Mouse (Mus musculus): ENCODE results near the gene Naif1. TPM values are rescaled to one million over a fixed set of nuclear protein-coding genes. Genes with fewer than 3 reads are reported as not detected.

Gene Naif1
- total and polyA plus RNA-seq, 3 experiments = 2.7 to 6.5 (median 3.5) TPM

DNA sequence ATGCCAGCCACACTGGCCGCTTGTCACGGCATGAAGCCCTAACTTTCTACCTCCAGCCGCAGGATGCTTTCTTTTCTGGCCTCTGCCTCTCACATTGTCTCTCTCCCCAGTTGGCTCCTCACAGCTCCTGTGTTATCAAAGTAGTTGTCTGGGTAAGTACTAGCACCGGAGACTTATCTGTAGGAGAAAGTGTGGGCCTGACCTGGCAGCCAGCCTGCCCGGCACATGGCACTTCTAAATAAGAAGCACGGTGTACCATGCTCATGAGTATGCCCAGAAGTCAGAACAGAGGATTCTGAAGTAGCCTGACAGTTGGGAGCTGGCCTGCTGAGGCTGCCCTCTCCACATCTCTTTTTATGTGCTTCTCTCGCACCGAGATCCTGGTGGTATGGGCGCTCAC, 35.9 kb downstream of the Naif1 start:
- H3K27me3 ChIP-seq (replicated peaks) = no peaks in the 10 kb centered on the region
- no peak overlapping the region for H3K9ac ChIP-seq (ENCODE audit: insufficient read depth, low read depth)
- no peak for DNase-seq (ENCODE audit: extremely low read depth)
- no peak overlapping the region for H3K4me2 ChIP-seq (ENCODE audit: insufficient read depth, low read depth, poor library complexity, severe bottlenecking)
- H3K79me2 ChIP-seq (replicated peaks; ENCODE audit: control insufficient read depth, extremely low read depth, insufficient read depth, poor library complexity, severe bottlenecking) = no peaks in the 10 kb centered on the region
- H3K9me3 ChIP-seq (replicated peaks; ENCODE audit: low read length) = no peaks in the 10 kb centered on the region
- H3K36me3 ChIP-seq (replicated peaks in 1 of 2; ENCODE audit: control insufficient read depth in 1 of 2, insufficient read depth in 1 of 2, low read length in 1 of 2) = no peaks in the 10 kb centered on the region
- TF ChIP-seq GABPA (IDR thresholded peaks at IDR 0.05; ENCODE audit: insufficient replicate concordance, low read depth, low read length) (no peak), POLR2AphosphoS2 (IDR thresholded peaks at IDR 0.05; ENCODE audit: low read depth, low read length) (no peak), CTCF (conservative IDR thresholded peaks at IDR 0.05 in 1 of 2, IDR thresholded peaks at IDR 0.05 in 1 of 2; ENCODE audit: low read depth in 2 of 2, low read length in 2 of 2) (no peak), USF1 (IDR thresholded peaks at IDR 0.05; ENCODE audit: low read depth, low read length) (no peak), TCF12 (IDR thresholded peaks at IDR 0.05; ENCODE audit: low read depth, low read length) (no peak), RAD21 (IDR thresholded peaks at IDR 0.05; ENCODE audit: low read depth, low read length) (no peak), UBTF (IDR thresholded peaks at IDR 0.05; ENCODE audit: low read depth, low read length) (no peak), CHD1 (IDR thresholded peaks at IDR 0.05; ENCODE audit: low read depth, low read length) (no peak), KAT2A (IDR thresholded peaks at IDR 0.05; ENCODE audit: insufficient replicate concordance, low read length) (no peak), SIN3A (IDR thresholded peaks at IDR 0.05; ENCODE audit: low read length) (no peak), NRF1 (IDR thresholded peaks at IDR 0.05; ENCODE audit: low read depth, low read length) (no peak), MAZ (IDR thresholded peaks at IDR 0.05; ENCODE audit: low read depth, low read length) (no peak)
- dilution Hi-C loops (cut with MboI; ENCODE audit: extremely low pct_ligation_motif_present, extremely low pct_unique_long_range_greater_than_20kb, low sequenced_read_pairs) (no loop called here), in situ Hi-C loops (cut with MboI; ENCODE audit: low pct_ligation_motif_present, low pct_unique_long_range_greater_than_20kb, low sequenced_read_pairs) (loop anchor here (5.0 kb wide), 2 partner anchors 34 to 84 kb away; partner anchors contain the start of genes Naif1 and Slc25a25)
- H3K4me1 ChIP-seq (ENCODE audit: control insufficient read depth in 1 of 2, insufficient read depth in 2 of 2) = peaks cover 0 to 9% of the 10 kb centered on the region in 2 experiments; a peak in 2 of 4 replicates
- no peak overlapping the region for H3K27ac ChIP-seq (ENCODE audit: insufficient read depth, low read depth)
- no peak overlapping the region for H3K4me3 ChIP-seq (replicated peaks in 1 of 3; ENCODE audit: low read depth in 2 of 3, low read length in 2 of 3, poor library complexity in 1 of 3)

DNA sequence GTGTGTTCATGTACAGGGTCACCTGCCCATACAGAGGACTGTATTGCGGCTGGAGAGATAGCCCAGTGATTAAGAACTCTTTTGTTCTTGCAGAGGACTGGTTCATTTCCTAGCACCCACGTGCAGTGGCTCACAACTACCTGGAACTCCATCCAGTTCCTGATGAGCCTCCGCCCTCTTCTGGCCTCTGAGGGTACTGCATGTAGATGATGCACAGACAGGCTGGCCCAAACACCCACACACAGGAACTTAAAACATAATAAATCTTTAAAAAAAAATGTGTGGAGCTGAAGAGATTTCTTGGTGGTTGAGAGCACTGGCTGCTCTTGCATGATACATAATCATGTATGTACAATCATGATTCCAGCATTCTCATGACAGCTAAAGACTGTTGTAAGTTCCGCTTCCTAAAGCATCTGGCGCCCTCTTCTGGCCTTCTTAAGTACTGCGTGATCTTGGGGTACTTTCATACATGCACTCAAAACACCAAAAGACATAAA, 36.9 kb downstream of the Naif1 start:
- Histone ChIP-seq H3K9ac (ENCODE audit: insufficient read depth, low read depth) (no peak overlapping the region), H3K4me3 (replicated peaks in 1 of 3; ENCODE audit: low read depth in 2 of 3, low read length in 2 of 3, poor library complexity in 1 of 3) (no peak overlapping the region)
- dilution Hi-C loops (cut with MboI; ENCODE audit: extremely low pct_ligation_motif_present, extremely low pct_unique_long_range_greater_than_20kb, low sequenced_read_pairs) = no loop called here

More for the DNA sequence above, 36.9 kb downstream of the Naif1 start:
- peak; percentile 29; the same call in 1 of the 2 replicates for TF ChIP-seq USF1 (IDR thresholded peaks at IDR 0.05; ENCODE audit: low read depth, low read length)
- no peak for TF ChIP-seq UBTF (IDR thresholded peaks at IDR 0.05; ENCODE audit: low read depth, low read length)
- no peak for TF ChIP-seq NRF1 (IDR thresholded peaks at IDR 0.05; ENCODE audit: low read depth, low read length)
- peak; percentile 52 for TF ChIP-seq RAD21 (IDR thresholded peaks at IDR 0.05; ENCODE audit: low read depth, low read length)
- no peak for TF ChIP-seq SIN3A (IDR thresholded peaks at IDR 0.05; ENCODE audit: low read length)
- no peak for TF ChIP-seq MEF2A (IDR thresholded peaks at IDR 0.05; ENCODE audit: borderline replicate concordance, low read depth, low read length)
- no peak for TF ChIP-seq PAX5 (IDR thresholded peaks at IDR 0.05; ENCODE audit: low read length)
- TF ChIP-seq CTCF (conservative IDR thresholded peaks at IDR 0.05 in 1 of 2, IDR thresholded peaks at IDR 0.05 in 1 of 2; ENCODE audit: low read depth in 2 of 2, low read length in 2 of 2) = peak; percentile 73 to 85
- peak; percentile 46 for TF ChIP-seq ELF1 (IDR thresholded peaks at IDR 0.05; ENCODE audit: low read depth, low read length)
- TF ChIP-seq MXI1 (IDR thresholded peaks at IDR 0.05; ENCODE audit: low read depth, low read length) = peak; percentile 75; the same call in 1 of the 2 replicates
- peak; percentile 28; the same call in 1 of the 2 replicates for TF ChIP-seq HCFC1 (IDR thresholded peaks at IDR 0.05; ENCODE audit: low read depth, low read length)
- no peak for TF ChIP-seq ETS1 (conservative IDR thresholded peaks at IDR 0.05; ENCODE audit: low read depth, low read length)
- peak; percentile 86 for TF ChIP-seq BHLHE40 (IDR thresholded peaks at IDR 0.05; ENCODE audit: low read depth, low read length)
- peak; percentile 89 for TF ChIP-seq MYC (IDR thresholded peaks at IDR 0.05; ENCODE audit: low read depth, low read length)
- TF ChIP-seq SMC3 (IDR thresholded peaks at IDR 0.05; ENCODE audit: low read depth, low read length) = peak; percentile 64
- TF ChIP-seq MAX (IDR thresholded peaks at IDR 0.05; ENCODE audit: low read length) = peak; percentile 73
- peak; percentile 60; the same call in 1 of the 2 replicates for TF ChIP-seq IRF4 (IDR thresholded peaks at IDR 0.05; ENCODE audit: low read depth, low read length)
- H3K9me3 ChIP-seq (replicated peaks; ENCODE audit: low read length) = no peaks in the 10 kb centered on the region
- H3K36me3 ChIP-seq (replicated peaks in 1 of 2; ENCODE audit: control insufficient read depth in 1 of 2, insufficient read depth in 1 of 2, low read length in 1 of 2) = no peaks in the 10 kb centered on the region
- no peak overlapping the region for H3K27ac ChIP-seq (ENCODE audit: insufficient read depth, low read depth)
- no peaks in the 10 kb centered on the region for H3K79me2 ChIP-seq (replicated peaks; ENCODE audit: control insufficient read depth, extremely low read depth, insufficient read depth, poor library complexity, severe bottlenecking)
- no peak overlapping the region for H3K4me2 ChIP-seq (ENCODE audit: insufficient read depth, low read depth, poor library complexity, severe bottlenecking)
- peak; percentile 93 for DNase-seq (ENCODE audit: extremely low read depth)
- no peaks in the 10 kb centered on the region for H3K27me3 ChIP-seq (replicated peaks)
- peaks cover 0 to 9% of the 10 kb centered on the region in 2 experiments; a peak in 2 of 4 replicates for H3K4me1 ChIP-seq (ENCODE audit: control insufficient read depth in 1 of 2, insufficient read depth in 2 of 2)
- in situ Hi-C loops (cut with MboI; ENCODE audit: low pct_ligation_motif_present, low pct_unique_long_range_greater_than_20kb, low sequenced_read_pairs) = loop anchor here (5.0 kb wide), 2 partner anchors 35 to 85 kb away; partner anchors contain the start of genes Naif1 and Slc25a25

All from CH12.LX (cell line).